8 mouse cellular contexts compared by ENCODE assay signal in the genomic region with DNA sequence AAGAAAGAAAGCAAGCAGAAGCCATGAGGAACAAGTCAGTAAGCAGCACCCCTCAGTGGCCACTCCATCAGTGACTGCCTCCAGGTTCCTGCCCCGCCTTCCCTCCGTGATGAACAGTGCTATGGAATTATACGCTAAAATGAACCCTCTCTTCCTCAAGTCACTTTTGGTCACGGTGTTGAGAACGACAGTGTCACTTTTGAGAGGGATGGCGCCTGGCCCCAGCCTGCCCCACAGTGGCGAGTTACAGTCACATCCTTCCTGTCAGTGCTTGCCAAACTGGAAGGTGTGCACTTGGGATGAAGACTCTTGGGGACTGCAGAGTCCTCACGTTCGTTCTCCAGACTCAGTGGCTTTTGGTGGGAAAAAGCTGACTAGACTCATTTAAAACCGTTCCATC. TPM values are rescaled to one million over a fixed set of nuclear protein-coding genes. Genes with fewer than 3 reads are reported as not detected.
DNase-seq lines count a peak whose midpoint lies in the region; ATAC-seq and TF ChIP-seq lines count a peak whose summit lies in the region.

No protein-coding gene starts in this region.

- no peaks in the 10 kb centered on the region for H3K36me3 ChIP-seq in liver, embryonic 15.5 days (replicated peaks)
- no peaks in the 10 kb centered on the region for H3K36me3 ChIP-seq in liver, embryonic 12.5 days
- no peaks in the 10 kb centered on the region for H3K36me3 ChIP-seq in kidney, postnatal 0 days (ENCODE audit: insufficient read depth, low read length)
- H3K36me3 ChIP-seq in stomach, postnatal 0 days (ENCODE audit: control insufficient read depth, insufficient read depth, low read length), result no peaks in the 10 kb centered on the region
- no peaks in the 10 kb centered on the region for H3K36me3 ChIP-seq in hindbrain, embryonic 14.5 days (replicated peaks; ENCODE audit: control insufficient read depth, insufficient read depth)

- H3K4me2 ChIP-seq in liver, embryonic 15.5 days, result 0 out of 2 replicates have a peak overlapping the region, but pooled peaks have one; percentile 13
- no peak overlapping the region for H3K4me2 ChIP-seq in liver, embryonic 12.5 days
- H3K4me2 ChIP-seq in kidney, postnatal 0 days (ENCODE audit: low read length), result no peak overlapping the region
- H3K4me2 ChIP-seq in stomach, postnatal 0 days (replicated peaks; ENCODE audit: low read depth), result no peak overlapping the region
- no peak overlapping the region for H3K4me2 ChIP-seq in hindbrain, embryonic 14.5 days (replicated peaks)

- peak overlapping the region; percentile 14; the same call in 1 of the 2 replicates for H3K27ac ChIP-seq in liver, embryonic 15.5 days (replicated peaks)
- no peak overlapping the region for H3K27ac ChIP-seq in liver, embryonic 12.5 days
- no peak overlapping the region for H3K27ac ChIP-seq in kidney, postnatal 0 days
- no peak overlapping the region for H3K27ac ChIP-seq in stomach, postnatal 0 days (replicated peaks)
- H3K27ac ChIP-seq in hindbrain, embryonic 14.5 days, result no peak overlapping the region

- TF ChIP-seq CTCF in kidney, postnatal 0 days (IDR thresholded peaks at IDR 0.05; ENCODE audit: low read depth), result peak; percentile 54
- TF ChIP-seq CTCF in stomach, postnatal 0 days (IDR thresholded peaks at IDR 0.05; ENCODE audit: low read depth), result peak; percentile 61

- H3K9me3 ChIP-seq in liver, embryonic 15.5 days (replicated peaks), result no peaks in the 10 kb centered on the region
- no peaks in the 10 kb centered on the region for H3K9me3 ChIP-seq in liver, embryonic 12.5 days (replicated peaks)
- no peaks in the 10 kb centered on the region for H3K9me3 ChIP-seq in kidney, postnatal 0 days (replicated peaks; ENCODE audit: low read length)
- H3K9me3 ChIP-seq in stomach, postnatal 0 days (ENCODE audit: control insufficient read depth, low read length), result no peaks in the 10 kb centered on the region
- no peaks in the 10 kb centered on the region for H3K9me3 ChIP-seq in hindbrain, embryonic 14.5 days (ENCODE audit: control insufficient read depth, low read length)

- no peaks in the 10 kb centered on the region for H3K27me3 ChIP-seq in liver, embryonic 15.5 days
- no peaks in the 10 kb centered on the region for H3K27me3 ChIP-seq in liver, embryonic 12.5 days (replicated peaks)
- H3K27me3 ChIP-seq in kidney, postnatal 0 days (ENCODE audit: insufficient read depth, low read length), result no peaks in the 10 kb centered on the region
- no peaks in the 10 kb centered on the region for H3K27me3 ChIP-seq in stomach, postnatal 0 days (ENCODE audit: control insufficient read depth, insufficient read depth, low read length)
- H3K27me3 ChIP-seq in hindbrain, embryonic 14.5 days (ENCODE audit: control insufficient read depth, insufficient read depth, low read length), result no peaks in the 10 kb centered on the region

- H3K4me1 ChIP-seq in liver, embryonic 15.5 days (replicated peaks), result no peaks in the 10 kb centered on the region; the same call in 1 of the 2 replicates
- no peaks in the 10 kb centered on the region for H3K4me1 ChIP-seq in liver, embryonic 12.5 days
- no peaks in the 10 kb centered on the region for H3K4me1 ChIP-seq in kidney, postnatal 0 days (replicated peaks; ENCODE audit: insufficient read depth, low read length)
- H3K4me1 ChIP-seq in stomach, postnatal 0 days (replicated peaks; ENCODE audit: control insufficient read depth, insufficient read depth), result no peaks in the 10 kb centered on the region
- no peaks in the 10 kb centered on the region for H3K4me1 ChIP-seq in hindbrain, embryonic 14.5 days (replicated peaks; ENCODE audit: control insufficient read depth, insufficient read depth, low read length)

- no peak overlapping the region for H3K9ac ChIP-seq in liver, embryonic 15.5 days
- H3K9ac ChIP-seq in liver, embryonic 12.5 days, result no peak overlapping the region
- no peak overlapping the region for H3K9ac ChIP-seq in kidney, postnatal 0 days (ENCODE audit: low read depth, low read length)
- no peak overlapping the region for H3K9ac ChIP-seq in stomach, postnatal 0 days (ENCODE audit: low read length)
- no peak overlapping the region for H3K9ac ChIP-seq in hindbrain, embryonic 14.5 days

- 22% methylated on average over 10 of the region's 10 CpGs for WGBS in liver, embryonic 15.5 days (ENCODE audit: insufficient replicate concordance)
- WGBS in liver, embryonic 12.5 days (ENCODE audit: insufficient replicate concordance), result 30% methylated on average over 10 of the region's 10 CpGs
- WGBS in kidney, postnatal 0 days, result 43% methylated on average over 10 of the region's 10 CpGs
- WGBS in stomach, postnatal 0 days, result 43% methylated on average over 10 of the region's 10 CpGs
- WGBS in hindbrain, embryonic 14.5 days, result 47% methylated on average over 10 of the region's 10 CpGs

- TF ChIP-seq EP300 in stomach, postnatal 0 days (optimal IDR thresholded peaks at IDR 0.05), result no peak

- ATAC-seq in cerebellum, adult (ENCODE audit: insufficient number of reproducible peaks, low FRiP score, low TSS enrichment), result peak; percentile 15; the same call in 1 of the 2 replicates
- ATAC-seq in liver, embryonic 15.5 days (ENCODE audit: insufficient read depth), result no peak
- no peak for ATAC-seq in liver, embryonic 12.5 days
- ATAC-seq in kidney, postnatal 0 days (replicated peaks; ENCODE audit: low FRiP score, low read depth), result no peak
- ATAC-seq in stomach, postnatal 0 days (ENCODE audit: low FRiP score, low TSS enrichment), result peak; percentile 26; the same call in 1 of the 2 replicates
- ATAC-seq in hindbrain, embryonic 14.5 days (ENCODE audit: low FRiP score), result no peak

- DNase-seq in cerebellum, adult 8-10 months, result no peak
- peak; percentile 42 for DNase-seq in kidney, postnatal 0 days (ENCODE audit: low spot score)
- DNase-seq in stomach, postnatal 0 days (ENCODE audit: low spot score), result no peak
- no peak for DNase-seq in hindbrain, embryonic 14.5 days (ENCODE audit: low spot score)
- DNase-seq in ovary, adult 18-20 months (ENCODE audit: low spot score), result no peak

- H3K4me3 ChIP-seq in liver, embryonic 15.5 days (replicated peaks), result no peak overlapping the region
- no peak overlapping the region for H3K4me3 ChIP-seq in liver, embryonic 12.5 days
- no peak overlapping the region for H3K4me3 ChIP-seq in kidney, postnatal 0 days (replicated peaks; ENCODE audit: low read depth, low read length)
- no peak overlapping the region for H3K4me3 ChIP-seq in stomach, postnatal 0 days (ENCODE audit: low read depth, low read length)
- no peak overlapping the region for H3K4me3 ChIP-seq in hindbrain, embryonic 14.5 days (replicated peaks; ENCODE audit: low read length)

RNA-seq across cellular contexts. Expression of a gene that starts 39.1 kb away (rescaled TPM):
- polyA plus RNA-seq in liver, embryonic 15.5 days (2015; fragmentation: Nextera tagmentation; extraction: Ambion mirVana), result 4.4 and 4.6 TPM in 2 replicates
- 4.6 and 5.2 TPM in 2 replicates for polyA plus RNA-seq in liver, embryonic 12.5 days (2016; fragmentation: Nextera tagmentation; extraction: Ambion mirVana)
- polyA plus RNA-seq in kidney, postnatal 0 days (2015; fragmentation: Nextera tagmentation; extraction: Ambion mirVana), result 4.0 and 4.3 TPM in 2 replicates
- polyA plus RNA-seq in stomach, postnatal 0 days (2015; fragmentation: Nextera tagmentation; extraction: Ambion mirVana), result 3.1 and 3.3 TPM in 2 replicates
- polyA plus RNA-seq in hindbrain, embryonic 14.5 days (2014; fragmentation: Nextera tagmentation; extraction: Ambion mirVana), result 0.81 and 1.1 TPM in 2 replicates

RNA-seq across cellular contexts. Expression of a gene that starts 48.5 kb away (rescaled TPM):
- 0.09 and 0.10 TPM in 2 replicates for polyA plus RNA-seq in liver, embryonic 15.5 days (2015; fragmentation: Nextera tagmentation; extraction: Ambion mirVana)
- 0.17 and 0.25 TPM in 2 replicates for polyA plus RNA-seq in liver, embryonic 12.5 days (2016; fragmentation: Nextera tagmentation; extraction: Ambion mirVana)
- 0.47 and 0.70 TPM in 2 replicates for polyA plus RNA-seq in kidney, postnatal 0 days (2015; fragmentation: Nextera tagmentation; extraction: Ambion mirVana)
- 0.63 and 0.65 TPM in 2 replicates for polyA plus RNA-seq in stomach, postnatal 0 days (2015; fragmentation: Nextera tagmentation; extraction: Ambion mirVana)
- polyA plus RNA-seq in hindbrain, embryonic 14.5 days (2014; fragmentation: Nextera tagmentation; extraction: Ambion mirVana), result 0.83 and 1.3 TPM in 2 replicates

Comparison
In these comparisons a context has a peak if more than half of its experiments do, and no peak if none do; other contexts are left out.
1. ATAC-seq: peak in cerebellum, adult (single experiment) and stomach, postnatal 0 days (single experiment); none in liver, embryonic 15.5 days (single experiment), liver, embryonic 12.5 days (single experiment), kidney, postnatal 0 days (single experiment) and hindbrain, embryonic 14.5 days (single experiment).